Mouse (Mus musculus): ENCODE results near the gene Sln. TPM values are rescaled to one million over a fixed set of nuclear protein-coding genes. Genes with fewer than 3 reads are reported as not detected.

The Sln gene
- total RNA-seq, 2 experiments from 2014 or later: 0.95 to 1.9 TPM

- no peak for DNase-seq (ENCODE audit: low spot score)
Observed at GRCm38 (mm10) chr9:53903215-53903842, 53.4 kb downstream of the Sln start.

Other genes with a start within 250 kb of the Sln start
- gene Acat1, start 239.8 kb upstream of the Sln start, total RNA-seq (2021): 100 to 1,000 TPM; 135 to 164 TPM
- gene Cul5, start 180.2 kb upstream of the Sln start, total RNA-seq (2021): 10 to 100 TPM; 76.7 to 77.9 TPM
- gene Rab39, start 143.9 kb upstream of the Sln start, total RNA-seq (2021): not detected
- not detected for gene Slc35f2, start 78.6 kb upstream of the Sln start, total RNA-seq (2021)
- gene Elmod1, start 125.1 kb downstream of the Sln start, total RNA-seq (2021): not detected
- under 1 TPM; 0.07 to 0.14 TPM for gene Tnfaip8l3, start 218.2 kb downstream of the Sln start, total RNA-seq (2021)